Mouse (Mus musculus): ENCODE data around the gene Pdap1.
"Not testable (repeated sequence)": the region's sequence is repeated elsewhere in the genome, so short reads cannot be mapped to it uniquely, and the experiment has no call there.

Gene Pdap1

DNA sequence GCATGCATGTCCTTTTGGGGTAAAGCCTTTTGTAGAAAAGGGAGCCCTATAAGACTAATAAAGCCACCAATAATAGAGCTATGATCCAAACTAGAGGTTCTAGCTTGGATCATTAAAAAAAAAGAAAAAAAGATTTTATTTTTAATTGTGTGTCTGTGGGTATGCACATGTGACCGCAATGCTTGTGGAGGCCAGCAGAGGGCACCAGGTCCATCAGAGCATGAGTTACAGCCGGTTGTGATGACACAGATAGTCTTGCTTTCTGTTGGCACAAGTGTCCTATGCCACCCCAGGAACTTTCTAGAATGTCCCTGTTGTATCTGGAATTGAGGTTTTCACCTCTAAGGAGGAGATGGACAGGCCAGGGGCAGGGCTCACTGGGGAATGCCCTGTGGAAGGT lies 20.7 kb downstream of the Pdap1 start:
- no peak for DNase-seq (ENCODE audit: extremely low read depth, low read depth)

DNA sequence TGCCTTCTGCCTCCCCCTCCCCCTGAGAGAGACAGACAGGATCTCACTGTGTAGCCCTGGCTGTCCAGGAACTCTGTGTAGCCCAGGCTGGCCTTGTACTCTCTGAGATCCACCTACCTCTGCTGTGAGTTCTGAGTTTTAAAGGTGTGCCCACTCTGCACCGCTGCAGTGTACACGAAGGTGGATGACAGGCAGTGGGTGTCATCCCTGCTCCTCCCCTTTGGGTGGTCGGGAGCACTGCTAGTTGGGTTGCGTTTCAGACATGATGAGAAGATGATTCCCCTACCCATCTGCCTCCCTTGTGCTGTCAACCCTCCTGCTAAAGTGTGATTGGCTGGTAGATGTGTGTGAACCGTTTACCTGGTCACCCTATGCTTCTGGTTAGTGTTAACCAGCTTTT lies 21.6 kb downstream of the Pdap1 start:
- no peak for DNase-seq (ENCODE audit: extremely low read depth, low read depth)

GRCm38 (mm10) chr5:145118005-145118404 lies 22.0 kb downstream of the Pdap1 start:
- no peak for DNase-seq (ENCODE audit: extremely low read depth, low read depth)

GRCm38 (mm10) chr5:145116916-145117315 lies 23.1 kb downstream of the Pdap1 start:
- DNase-seq (ENCODE audit: extremely low read depth, low read depth), result peak; percentile 39

- peak; percentile 92 for DNase-seq (ENCODE audit: extremely low read depth, low read depth)
Observed at GRCm38 (mm10) chr5:145116316-145116715, 23.7 kb downstream of the Pdap1 start.

GRCm38 (mm10) chr5:145115736-145116135 lies 24.3 kb downstream of the Pdap1 start:
- DNase-seq (ENCODE audit: extremely low read depth, low read depth), result peak; percentile 14

DNA sequence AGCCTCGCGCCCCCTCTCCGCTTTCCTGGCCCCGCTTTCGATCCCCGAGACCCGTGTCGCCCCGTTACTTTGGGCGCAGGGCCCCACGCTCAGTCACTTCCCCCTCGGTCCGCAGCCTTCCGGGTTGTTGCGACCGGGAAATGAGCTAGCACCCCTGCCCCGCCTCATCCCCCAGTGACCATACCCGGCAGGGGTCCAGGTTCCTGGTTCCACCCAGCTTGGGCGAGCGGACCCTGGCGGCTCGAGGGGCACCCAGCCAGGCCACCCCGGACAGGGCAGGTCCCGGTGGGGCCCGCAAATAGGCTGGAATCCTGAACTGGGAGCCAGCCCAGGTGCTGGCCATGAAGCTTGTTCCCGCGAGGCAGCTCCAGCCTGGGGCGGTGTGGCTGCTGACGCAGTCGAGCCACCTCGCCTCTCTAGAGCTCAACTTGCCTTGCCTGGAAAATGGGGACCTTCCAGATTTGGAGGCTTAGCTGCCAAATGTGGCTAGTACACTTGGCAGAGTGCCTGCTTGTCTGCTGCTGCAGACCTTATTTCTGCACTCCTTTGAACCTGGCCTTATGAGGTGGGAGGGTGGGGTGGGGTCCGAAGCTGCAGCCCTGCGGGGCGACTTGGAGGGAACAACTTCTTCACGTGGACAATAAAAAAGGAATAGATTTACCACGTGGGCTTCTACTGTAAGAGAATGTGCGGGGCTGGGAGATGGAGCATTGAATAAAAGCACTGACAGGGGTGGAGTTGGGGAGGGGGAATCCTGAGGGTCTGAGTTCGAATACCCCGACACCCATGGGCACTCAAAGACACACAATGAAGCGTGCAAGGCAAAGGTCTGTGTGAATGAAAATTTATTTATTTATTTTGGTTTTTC lies 25.2 kb downstream of the Pdap1 start:
- peak; percentile 54 for DNase-seq (ENCODE audit: extremely low read depth, low read depth)

GRCm38 (mm10) chr5:145114071-145114605 lies 25.9 kb downstream of the Pdap1 start, which contains the start of gene Arpc1b:
TSS of gene Arpc1b (plus strand) at chr5:145114215.
- DNase-seq (ENCODE audit: extremely low read depth, low read depth), result no peak

DNA sequence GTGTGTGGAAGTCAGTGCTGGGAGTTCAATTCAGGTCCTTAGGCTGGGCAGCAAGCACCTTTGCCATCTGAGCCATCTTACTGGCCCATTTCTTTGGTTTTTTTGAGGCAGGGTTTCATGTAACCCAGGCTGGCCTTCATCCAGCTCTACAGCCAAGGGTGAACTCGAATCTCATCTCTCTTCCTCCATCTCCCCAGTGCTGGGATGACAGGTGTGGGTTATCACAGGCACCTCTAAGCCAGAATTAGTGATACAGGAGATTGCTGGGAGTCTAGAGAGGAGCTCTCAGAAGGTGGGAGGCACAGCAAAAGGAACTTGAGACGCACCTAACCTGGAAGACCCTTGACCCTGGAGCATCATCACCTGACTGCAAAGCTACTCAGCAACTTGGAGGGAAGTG lies 26.6 kb downstream of the Pdap1 start:
- no peak for DNase-seq (ENCODE audit: extremely low read depth, low read depth)

GRCm38 (mm10) chr5:145112566-145112965 lies 27.5 kb downstream of the Pdap1 start:
- no peak for DNase-seq (ENCODE audit: extremely low read depth, low read depth)

- no peak for DNase-seq (ENCODE audit: extremely low read depth, low read depth)
Observed at GRCm38 (mm10) chr5:145110401-145110800, 29.6 kb downstream of the Pdap1 start.

DNA sequence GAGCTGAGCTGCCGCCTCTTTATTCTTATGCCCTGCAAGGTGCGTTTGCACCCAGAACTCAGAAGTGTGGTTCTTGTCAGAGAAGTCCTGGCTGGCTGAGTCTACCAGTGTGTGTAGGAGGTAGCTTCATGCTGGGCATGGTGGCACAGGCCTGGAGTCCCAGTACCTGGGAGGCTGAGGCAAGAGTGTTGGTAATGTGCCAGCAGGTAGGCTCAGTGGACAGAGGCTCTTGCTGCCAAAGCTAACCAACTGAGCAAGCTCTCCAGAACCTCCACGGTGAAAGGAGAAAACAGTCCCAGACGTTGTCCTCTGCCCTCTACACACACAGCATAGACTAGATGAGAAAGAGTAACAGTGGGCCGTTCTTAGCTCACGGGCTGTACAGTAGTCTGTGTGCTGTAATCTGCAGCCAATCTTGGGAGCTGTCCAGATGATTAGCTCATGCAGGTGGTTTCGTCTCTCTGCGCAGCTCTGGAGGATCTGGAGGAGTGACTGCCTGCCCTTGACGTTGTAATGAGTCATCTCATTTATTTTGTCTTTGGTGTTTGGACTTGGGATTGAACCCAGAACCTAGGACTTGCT lies 34.3 kb downstream of the Pdap1 start:
- no peak for DNase-seq (ENCODE audit: extremely low read depth, low read depth)

DNA sequence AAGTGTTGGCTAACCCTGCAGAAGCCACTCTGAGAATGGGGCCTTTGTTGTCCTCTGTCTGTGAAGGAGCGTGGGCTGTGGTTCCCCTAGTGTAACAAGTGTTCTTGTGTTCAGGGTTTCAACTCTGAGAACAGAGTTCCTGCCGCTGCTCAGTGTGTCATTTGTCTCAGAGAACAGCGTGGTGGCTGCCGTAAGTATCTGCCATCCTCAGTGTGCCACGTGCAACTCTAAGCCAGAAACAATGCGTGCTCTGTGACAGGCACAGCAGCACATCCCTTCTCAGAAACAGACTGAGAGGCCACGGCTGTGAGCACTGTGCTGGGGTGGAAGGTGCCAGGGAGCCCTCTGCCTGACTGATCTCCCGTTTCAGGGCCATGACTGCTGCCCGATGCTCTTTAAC lies 35.7 kb downstream of the Pdap1 start:
- no peak for DNase-seq (ENCODE audit: extremely low read depth, low read depth)

- peak; percentile 81 for DNase-seq (ENCODE audit: extremely low read depth, low read depth)
Observed at GRCm38 (mm10) chr5:145102706-145103105, 37.3 kb downstream of the Pdap1 start.

DNA sequence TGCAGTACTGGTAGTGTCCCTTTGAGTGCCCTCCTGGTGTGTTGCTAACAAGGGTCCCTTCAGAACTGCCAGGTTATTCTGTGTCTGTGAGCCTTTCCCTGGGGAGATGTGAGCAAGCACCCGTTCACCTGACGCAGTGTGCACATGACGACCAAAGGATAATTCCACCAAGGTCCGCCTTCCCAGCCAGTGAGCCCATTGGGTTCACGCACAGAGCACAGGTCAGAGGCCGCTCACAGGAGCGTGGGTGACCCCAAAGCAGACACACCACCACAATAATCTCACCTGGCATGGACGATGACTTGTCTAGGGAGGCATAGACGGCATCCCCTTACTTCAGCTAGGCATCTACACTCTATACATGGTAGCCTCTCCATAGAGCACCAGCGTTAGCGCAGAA lies 38.6 kb downstream of the Pdap1 start:
- not testable (repeated sequence) for DNase-seq (ENCODE audit: extremely low read depth, low read depth)

DNA sequence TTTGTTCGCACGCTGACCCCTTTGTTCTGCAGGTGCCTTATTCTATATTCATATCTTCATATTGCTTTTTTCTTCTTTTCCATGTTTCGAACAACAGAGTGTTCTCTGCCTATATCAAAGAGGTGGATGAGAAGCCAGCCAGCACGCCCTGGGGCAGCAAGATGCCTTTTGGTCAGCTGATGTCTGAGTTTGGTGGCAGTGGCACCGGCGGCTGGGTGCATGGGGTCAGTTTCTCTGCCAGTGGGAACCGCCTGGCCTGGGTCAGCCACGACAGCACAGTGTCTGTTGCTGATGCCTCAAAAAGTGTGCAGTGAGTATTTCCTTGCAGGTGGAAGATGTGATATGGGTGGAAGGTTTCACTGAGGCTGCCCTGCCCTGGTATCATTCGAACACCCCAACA lies 39.1 kb downstream of the Pdap1 start:
- DNase-seq (ENCODE audit: extremely low read depth, low read depth), result no peak

GRCm38 (mm10) chr5:145098340-145098821 lies 41.7 kb downstream of the Pdap1 start:
- peak; percentile 99 for DNase-seq (ENCODE audit: extremely low read depth, low read depth)

GRCm38 (mm10) chr5:145096195-145096594 lies 43.8 kb downstream of the Pdap1 start:
- DNase-seq (ENCODE audit: extremely low read depth, low read depth), result no peak

DNA sequence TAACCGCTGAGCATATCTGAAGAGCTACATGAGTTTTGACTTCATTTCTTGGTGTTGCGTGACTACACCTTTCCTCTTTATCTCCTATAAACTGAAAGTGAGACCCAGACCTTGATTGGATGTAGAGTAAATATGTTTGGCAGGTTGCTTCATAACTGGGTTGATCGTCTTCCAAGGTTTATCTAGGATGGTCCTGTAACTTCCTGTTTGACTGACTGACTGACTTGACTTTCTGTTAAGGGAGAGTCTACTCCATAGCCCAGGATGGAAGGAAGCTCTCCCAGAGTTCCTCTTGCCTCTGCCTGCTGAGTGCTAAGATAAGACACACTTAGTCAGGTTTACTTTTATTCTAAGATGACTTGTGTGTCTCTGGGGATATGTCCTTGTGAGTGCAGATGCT lies 50.2 kb downstream of the Pdap1 start:
- peak; percentile 87 for DNase-seq (ENCODE audit: extremely low read depth, low read depth)

DNA sequence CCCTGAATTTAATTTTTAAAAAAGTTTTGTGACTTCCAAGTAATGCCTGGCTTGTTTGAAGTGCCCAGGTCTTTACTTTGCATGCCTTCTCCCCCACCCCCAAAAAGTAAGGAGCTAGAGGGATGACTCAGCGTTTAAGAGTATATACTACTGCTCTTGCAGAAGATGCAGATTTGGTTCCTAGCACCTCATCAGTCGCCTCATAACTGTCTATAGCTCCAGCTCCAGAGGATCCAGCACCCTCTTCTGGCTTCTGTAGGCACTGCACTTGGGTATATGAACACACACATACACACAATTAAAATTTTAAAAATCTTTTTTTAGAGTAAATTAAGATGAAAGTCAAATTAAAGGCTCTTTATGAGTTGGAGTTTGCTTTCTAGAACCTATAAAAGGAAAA lies 51.9 kb downstream of the Pdap1 start:
- DNase-seq (ENCODE audit: extremely low read depth, low read depth), result no peak

DNA sequence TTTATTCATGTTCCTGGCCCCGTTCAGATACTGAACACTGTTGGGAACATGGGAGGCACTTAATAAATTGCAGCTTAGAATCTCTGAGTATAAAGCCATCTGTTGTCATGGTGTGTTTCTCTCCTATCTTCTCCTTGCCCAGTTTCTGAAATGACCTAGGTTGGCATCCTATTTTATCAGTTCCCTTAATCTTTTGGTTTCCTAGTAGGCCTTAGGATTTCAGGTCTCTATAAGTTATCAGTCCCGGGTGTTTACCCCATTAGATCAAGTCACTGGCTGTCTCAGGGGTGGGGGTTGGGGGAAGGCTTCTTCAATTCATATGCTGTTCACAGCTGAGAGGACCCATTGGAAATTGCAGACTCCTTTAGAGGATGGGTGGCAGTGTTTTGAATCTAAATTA lies 55.2 kb downstream of the Pdap1 start:
- DNase-seq (ENCODE audit: extremely low read depth, low read depth), result no peak
